Mouse (Mus musculus) stomach, embryonic 14.5 days (tissue): ENCODE results near the gene Procr. TPM values are rescaled to one million over a fixed set of nuclear protein-coding genes. Genes with fewer than 3 reads are reported as not detected.

Experiments
- ATAC-seq: fragments of 200-750 bp; cut with Nextera tagmentation; 2 replicates; pipeline ENCODE4 v1.8.0; 2017; ENCODE audit warnings: low read depth, moderate TSS enrichment; ENCODE audit not compliant: insufficient number of reproducible peaks, insufficient read depth, low FRiP score
- H3K27ac ChIP-seq: fragments of 300-500 bp; sonication (generic); 2 replicates; pipeline ENCODE4 v1.5.1; 2014; ENCODE audit warnings: mild to moderate bottlenecking, low read length, moderate library complexity, mixed read lengths
- H3K27me3 ChIP-seq: fragments of 300-500 bp; sonication (generic); 2 replicates; pipeline ENCODE4 v1.6.1; 2014; ENCODE audit warnings: low read length, control low read depth, mixed read lengths; ENCODE audit not compliant: control insufficient read depth, insufficient read depth
- H3K36me3 ChIP-seq: fragments of 300-500 bp; sonication (generic); 2 replicates; pipeline ENCODE4 v1.6.1; 2014; ENCODE audit warnings: mild to moderate bottlenecking, control low read depth, low read length, moderate library complexity, mixed read lengths; ENCODE audit not compliant: control insufficient read depth, insufficient read depth
- H3K4me1 ChIP-seq: fragments of 300-500 bp; sonication (generic); 2 replicates; pipeline ENCODE4 v1.6.1; 2014; ENCODE audit warnings: low read length, control low read depth, mixed read lengths; ENCODE audit not compliant: control insufficient read depth, insufficient read depth
- H3K4me2 ChIP-seq: fragments of 300-500 bp; sonication (generic); replicated peaks from 2 replicates; pipeline ENCODE4 v1.6.1; 2014; ENCODE audit warnings: low read depth, low read length, control low read depth
- H3K4me3 ChIP-seq: fragments of 300-500 bp; sonication (generic); 2 replicates; pipeline ENCODE4 v1.5.1; 2014; ENCODE audit warnings: low read depth, low read length, control low read depth
- H3K9ac ChIP-seq: fragments of 300-500 bp; sonication (generic); replicated peaks from 2 replicates; pipeline ENCODE4 v1.6.1; 2014; ENCODE audit warnings: low read depth, mild to moderate bottlenecking, control low read depth, low read length, moderate library complexity, mixed read lengths
- H3K9me3 ChIP-seq: fragments of 300-500 bp; sonication (generic); 2 replicates; pipeline ENCODE4 v1.6.1; 2016; ENCODE audit warnings: low read depth, low read length, control low read depth; ENCODE audit not compliant: control insufficient read depth
- WGBS: fragments of 180-500 bp; shearing (Covaris S2); extraction: QIAGEN DNeasy Blood & Tissue Kit; methylation state at CpG from one replicate; pipeline ENCODE4 v1.1.7; 2014; 5-methylcytosine and 5-hydroxymethylcytosine counted together
- polyA plus RNA-seq: library from polyadenylated mRNA; unstranded; fragments of >200 nt; fragmentation: Nextera tagmentation; extraction: Ambion mirVana; gene quantifications from 2 replicates; pipeline ENCODE4 v1.2.1, GENCODE M21; 2014

Gene Procr
- polyA plus RNA-seq, 1 experiment from 2014 or later, result 15.3 TPM

- H3K27me3 ChIP-seq, result peaks cover 16% of the 10 kb centered on the region; the same call in 1 of the 2 replicates
- H3K4me2 ChIP-seq, result no peak overlapping the region
- no peak overlapping the region for H3K27ac ChIP-seq
- no peaks in the 10 kb centered on the region for H3K36me3 ChIP-seq
- no peaks in the 10 kb centered on the region for H3K9me3 ChIP-seq
- H3K9ac ChIP-seq, result no peak overlapping the region
- 68% methylated on average over 6 of the region's 6 CpGs for WGBS
- no peak overlapping the region for H3K4me3 ChIP-seq
- H3K4me1 ChIP-seq, result 0 out of 2 replicates have a peak, but pooled peaks cover 7% of the 10 kb centered on the region
- no peak for ATAC-seq
These were observed 27.1 kb downstream of the Procr start for GRCm38 (mm10) chr2:155778004-155778403.

- Histone ChIP-seq H3K36me3 (no peaks in the 10 kb centered on the region), H3K9ac (no peak overlapping the region), H3K9me3 (no peaks in the 10 kb centered on the region), H3K27ac (no peak overlapping the region), H3K4me1 (0 out of 2 replicates have a peak, but pooled peaks cover 7% of the 10 kb centered on the region), H3K4me2 (no peak overlapping the region), H3K4me3 (no peak overlapping the region), H3K27me3 (peaks cover 14% of the 10 kb centered on the region; the same call in 1 of the 2 replicates)
- ATAC-seq, result no peak
- WGBS, result 36% methylated on average over 7 of the region's 7 CpGs
These were observed 28.1 kb downstream of the Procr start for GRCm38 (mm10) chr2:155779066-155779465.

GRCm38 (mm10) chr2:155779506-155779905, 28.6 kb downstream of the Procr start:
- no peak for ATAC-seq
- Histone ChIP-seq H3K27ac (no peak overlapping the region), H3K4me1 (0 out of 2 replicates have a peak, but pooled peaks cover 7% of the 10 kb centered on the region), H3K4me3 (no peak overlapping the region), H3K27me3 (peaks cover 12% of the 10 kb centered on the region; the same call in 1 of the 2 replicates), H3K36me3 (no peaks in the 10 kb centered on the region), H3K4me2 (no peak overlapping the region), H3K9me3 (no peaks in the 10 kb centered on the region), H3K9ac (no peak overlapping the region)
- WGBS, result 87% methylated on average over 3 of the region's 3 CpGs

GRCm38 (mm10) chr2:155784534-155784933, 33.6 kb downstream of the Procr start:
- ATAC-seq, result no peak
- no peaks in the 10 kb centered on the region for H3K4me1 ChIP-seq
- no peaks in the 10 kb centered on the region for H3K27me3 ChIP-seq
- no peak overlapping the region for H3K4me2 ChIP-seq
- H3K9me3 ChIP-seq, result no peaks in the 10 kb centered on the region
- no peak overlapping the region for H3K27ac ChIP-seq
- 80% methylated on average over 6 of the region's 6 CpGs for WGBS
- no peak overlapping the region for H3K4me3 ChIP-seq
- H3K9ac ChIP-seq, result no peak overlapping the region
- no peaks in the 10 kb centered on the region for H3K36me3 ChIP-seq

- no peak overlapping the region for H3K27ac ChIP-seq
- H3K4me2 ChIP-seq, result no peak overlapping the region
- H3K36me3 ChIP-seq, result no peaks in the 10 kb centered on the region
- H3K9me3 ChIP-seq, result no peaks in the 10 kb centered on the region
- no peak overlapping the region for H3K4me3 ChIP-seq
- H3K9ac ChIP-seq, result no peak overlapping the region
- WGBS, result 75% methylated on average over 5 of the region's 5 CpGs
- no peaks in the 10 kb centered on the region for H3K27me3 ChIP-seq
- H3K4me1 ChIP-seq, result no peaks in the 10 kb centered on the region
- ATAC-seq, result no peak
These were observed 36.0 kb downstream of the Procr start for GRCm38 (mm10) chr2:155786905-155787304.

- H3K4me2 ChIP-seq, result no peak overlapping the region
- H3K4me1 ChIP-seq, result no peaks in the 10 kb centered on the region
- no peak for ATAC-seq
- H3K27ac ChIP-seq, result no peak overlapping the region
- no peak overlapping the region for H3K9ac ChIP-seq
- 60% methylated on average over 18 of the region's 18 CpGs for WGBS
- H3K36me3 ChIP-seq, result no peaks in the 10 kb centered on the region
- H3K9me3 ChIP-seq, result no peaks in the 10 kb centered on the region
- no peak overlapping the region for H3K4me3 ChIP-seq
- H3K27me3 ChIP-seq, result no peaks in the 10 kb centered on the region
These were observed 37.3 kb downstream of the Procr start for GRCm38 (mm10) chr2:155787949-155788931.

- no peak overlapping the region for H3K27ac ChIP-seq
- H3K9ac ChIP-seq, result no peak overlapping the region
- no peak for ATAC-seq
- no peak overlapping the region for H3K4me3 ChIP-seq
- no peaks in the 10 kb centered on the region for H3K4me1 ChIP-seq
- WGBS, result 32% methylated on average over 12 of the region's 12 CpGs
- no peaks in the 10 kb centered on the region for H3K9me3 ChIP-seq
- H3K27me3 ChIP-seq, result no peaks in the 10 kb centered on the region
- no peaks in the 10 kb centered on the region for H3K36me3 ChIP-seq
- H3K4me2 ChIP-seq, result no peak overlapping the region
These were observed 42.0 kb downstream of the Procr start for GRCm38 (mm10) chr2:155792899-155793298.

- H3K9me3 ChIP-seq, result no peaks in the 10 kb centered on the region
- H3K27ac ChIP-seq, result no peak overlapping the region
- no peaks in the 10 kb centered on the region for H3K36me3 ChIP-seq
- H3K9ac ChIP-seq, result no peak overlapping the region
- 83% methylated on average over 12 of the region's 12 CpGs for WGBS
- H3K4me3 ChIP-seq, result no peak overlapping the region
- no peak for ATAC-seq
- no peaks in the 10 kb centered on the region for H3K27me3 ChIP-seq
- no peaks in the 10 kb centered on the region for H3K4me1 ChIP-seq
- H3K4me2 ChIP-seq, result no peak overlapping the region
These were observed 43.9 kb downstream of the Procr start for GRCm38 (mm10) chr2:155794674-155795445.
